Mouse (Mus musculus) telencephalon, adult 2 months (tissue): Measurements from ENCODE around the gene Pyy.

ENCODE experiments used
- DNase-seq: peaks from one replicate; pipeline ENCODE4 v3.0.0-alpha.2; 2011; ENCODE audit warnings: low read depth, low spot score

Pyy gene

DNA sequence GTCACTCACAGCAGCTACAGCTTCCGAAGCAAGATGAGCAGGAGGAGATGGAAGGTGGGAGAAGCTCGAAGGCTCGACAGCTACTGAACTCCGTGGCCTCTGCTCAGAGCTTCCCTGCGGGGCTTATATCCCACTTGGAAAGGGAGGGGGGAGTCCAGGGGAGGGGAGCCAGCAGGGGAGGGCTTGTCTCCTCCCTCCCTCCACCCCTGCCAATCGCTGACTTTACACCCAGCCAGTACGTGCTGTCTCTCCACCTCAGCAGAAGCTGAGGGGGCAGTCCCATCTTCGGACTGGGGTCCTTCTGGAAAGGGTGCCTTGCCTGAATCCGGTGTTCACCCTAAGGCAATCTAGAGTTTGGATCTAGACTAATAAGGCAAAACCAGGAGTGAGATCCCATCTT is at the start of gene Pyy:
TSS of gene Pyy (minus strand) at position 101 of the 400 bp plus-strand sequence.
- DNase-seq = no peak

- no peak for DNase-seq
These were observed 49.1 kb upstream of the Pyy start for GRCm38 (mm10) chr11:102156786-102157089.

DNA sequence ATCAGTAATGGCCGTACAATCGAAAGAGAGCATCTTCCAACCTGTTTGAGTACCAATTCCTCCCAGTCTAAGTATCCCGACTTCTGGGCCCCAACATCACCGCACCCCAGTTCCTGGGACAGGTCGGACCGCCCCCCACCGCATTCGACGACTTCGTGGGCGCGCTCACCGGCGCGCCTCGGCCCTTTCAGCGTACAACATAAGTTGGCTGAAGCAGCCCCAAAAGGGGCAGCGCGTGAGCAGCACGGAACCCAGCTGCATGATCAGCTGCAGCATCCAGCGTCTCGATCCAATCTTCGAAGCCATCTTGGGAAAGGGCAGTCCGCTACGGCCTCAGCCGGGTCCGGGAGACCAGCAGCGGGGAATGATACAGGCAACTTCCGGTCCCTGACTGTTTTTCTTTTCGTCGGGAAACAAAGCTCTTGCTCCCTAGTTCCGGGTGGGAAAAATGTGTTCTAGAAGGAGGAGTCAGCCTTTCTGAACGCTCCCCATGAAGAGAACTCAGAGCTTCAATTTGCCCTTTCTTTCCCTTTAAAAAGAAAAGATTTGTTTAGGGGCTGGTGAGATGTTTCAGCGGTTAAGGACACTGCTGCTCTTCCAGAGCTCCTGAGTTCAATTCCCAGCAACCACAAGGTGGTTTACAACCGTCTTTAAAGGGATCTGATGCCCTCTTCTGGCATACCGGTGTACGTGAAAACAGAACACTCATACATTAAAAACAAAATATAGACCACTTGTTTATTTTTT is 48.6 kb upstream of the Pyy start, which contains the start of gene Tmem101:
TSS of gene Tmem101 (minus strand) at position 366 of the 747 bp plus-strand sequence.
- DNase-seq = peak; percentile 95

DNA sequence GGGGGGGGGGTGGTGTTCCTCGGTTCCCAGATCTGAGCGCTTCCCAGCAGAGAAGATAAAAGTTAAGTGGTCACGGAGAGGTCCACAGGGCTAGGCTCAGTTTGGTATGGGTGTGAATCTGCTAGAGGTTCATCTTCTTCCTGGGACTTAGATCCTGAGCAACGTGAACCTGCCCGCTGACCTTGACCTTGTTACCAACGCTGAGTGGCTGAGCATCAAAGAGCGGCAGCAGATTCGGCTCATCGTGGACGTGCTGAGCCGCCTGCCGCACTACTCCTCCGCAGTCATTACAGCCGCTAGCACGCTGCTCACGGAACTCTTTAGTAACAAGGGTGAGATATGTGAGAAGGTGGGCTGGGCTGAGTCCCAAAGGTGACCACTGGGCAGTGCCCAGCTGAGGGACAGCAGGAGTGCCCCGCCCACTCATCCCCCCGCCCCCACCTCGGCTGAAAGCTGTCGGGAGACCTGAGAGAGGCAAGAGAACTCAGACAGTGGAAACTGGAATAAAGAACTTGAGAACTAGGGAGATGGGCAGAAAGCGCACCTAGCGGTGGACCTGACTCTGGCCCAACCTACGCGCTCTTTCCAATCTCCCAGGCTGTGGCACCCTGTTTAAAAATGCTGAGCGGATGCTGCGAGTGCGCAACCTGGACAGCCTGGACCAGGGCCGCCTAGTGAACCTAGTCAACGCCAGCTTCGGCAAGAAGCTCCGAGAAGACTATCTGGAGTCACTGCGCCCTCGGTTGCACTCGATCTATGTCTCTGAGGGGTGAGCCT is 39.8 kb upstream of the Pyy start:
- no peak for DNase-seq

GRCm38 (mm10) chr11:102146531-102146930 is 38.9 kb upstream of the Pyy start:
- DNase-seq = no peak

DNA sequence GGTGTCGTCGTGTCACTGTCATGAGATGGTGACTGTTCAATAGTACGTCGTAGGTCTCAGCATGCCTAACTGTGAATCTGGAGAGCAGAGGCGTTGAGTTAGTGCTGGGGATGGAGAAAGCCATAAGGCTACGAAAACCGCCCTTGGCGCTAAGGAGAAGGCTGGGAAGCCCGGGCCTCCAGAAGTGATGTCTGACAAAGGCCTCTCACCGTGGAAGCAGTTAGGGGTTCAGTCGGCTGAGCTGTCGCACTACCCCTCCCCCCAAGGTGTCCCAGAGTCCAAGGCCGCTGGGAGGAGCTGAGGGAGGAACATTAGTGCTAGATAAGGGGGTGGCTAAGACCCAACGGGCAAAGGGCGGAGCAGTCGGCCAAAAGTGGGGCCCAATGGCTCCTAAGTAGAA is 38.4 kb upstream of the Pyy start:
- DNase-seq = no peak

- DNase-seq = no peak
These were observed 37.9 kb upstream of the Pyy start, which contains the start of gene Nags for GRCm38 (mm10) chr11:102145471-102146001. Nags (plus strand) TSS chr11:102145513.

DNA sequence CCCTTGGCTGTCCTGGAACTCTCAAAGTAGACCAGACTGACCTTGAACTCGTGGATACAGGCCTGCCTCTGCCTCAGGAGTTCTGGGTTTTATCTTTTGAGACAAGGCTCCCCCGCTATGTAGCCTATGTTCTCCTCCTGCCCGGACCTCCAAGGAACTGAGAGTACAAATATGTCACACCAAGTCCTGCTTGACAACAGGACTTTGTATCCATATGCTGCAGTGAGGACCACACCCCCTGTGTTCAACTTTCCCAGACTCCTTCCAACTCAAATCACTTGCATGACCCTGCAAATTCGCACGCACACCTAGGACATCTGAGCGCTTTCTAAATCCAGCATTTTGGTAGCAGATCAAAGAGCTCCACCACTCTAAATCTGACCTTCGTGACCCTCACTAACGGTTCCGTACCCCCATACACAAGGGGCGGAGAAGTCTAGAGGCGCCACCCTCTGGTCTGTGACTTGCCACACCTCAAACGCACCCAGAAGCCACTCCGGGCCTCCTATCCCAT is 37.4 kb upstream of the Pyy start:
- no peak for DNase-seq

DNA sequence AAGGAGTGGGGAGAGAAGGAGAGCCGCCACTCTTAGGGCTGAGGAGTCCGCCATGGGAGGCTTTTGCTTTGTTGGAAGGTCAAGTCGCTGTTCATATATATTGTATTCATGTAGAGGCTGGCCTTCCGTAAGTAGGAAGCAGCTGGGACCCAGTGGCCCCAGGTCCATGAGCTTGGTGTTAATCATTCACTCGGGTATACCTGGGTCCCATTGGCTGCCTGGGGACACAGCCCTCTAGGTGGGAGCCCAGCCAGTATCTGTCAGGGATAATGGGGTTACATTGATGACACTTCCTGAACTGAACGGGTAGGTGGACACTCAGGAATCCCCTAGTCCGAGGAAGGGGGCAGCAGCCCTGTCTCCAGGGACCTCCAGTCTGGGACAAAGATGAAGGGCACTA is 34.7 kb upstream of the Pyy start:
- DNase-seq = no peak

DNA sequence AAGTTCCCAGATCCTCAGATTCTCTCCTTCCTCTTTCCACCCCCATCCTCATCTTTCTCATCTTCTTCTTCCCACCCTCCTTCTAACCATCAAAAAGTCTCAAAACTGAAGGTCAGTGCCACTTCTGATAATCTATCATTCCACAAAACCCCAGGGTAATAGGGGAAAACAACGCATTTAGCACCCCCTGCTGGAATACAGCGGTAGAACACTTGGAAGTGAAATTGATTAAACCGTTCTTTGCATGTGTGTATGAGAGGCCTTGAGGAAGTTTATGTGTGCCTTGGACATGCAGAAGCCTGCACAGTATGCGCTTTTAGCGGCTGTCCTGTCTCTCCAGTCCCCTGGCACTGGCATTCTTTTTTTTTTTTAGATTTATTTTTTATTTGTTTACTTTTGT is 32.9 kb upstream of the Pyy start:
- DNase-seq = no peak

DNA sequence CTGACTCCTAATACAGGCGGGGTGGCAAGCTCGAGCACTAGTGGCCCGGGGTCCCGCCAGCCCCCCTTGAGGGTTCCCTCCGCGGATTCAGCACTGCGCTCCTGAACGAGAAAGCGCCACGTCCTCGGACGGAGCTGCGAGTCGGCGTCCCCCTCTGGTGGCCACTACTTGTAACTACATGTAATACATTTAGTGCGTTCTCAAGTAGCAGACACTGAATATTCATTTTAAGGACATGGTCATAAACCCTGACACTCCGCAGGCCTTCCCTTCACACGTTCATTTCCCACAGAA is 30.8 kb upstream of the Pyy start:
- DNase-seq = peak; percentile 27

- no peak for DNase-seq
These were observed 30.2 kb upstream of the Pyy start for GRCm38 (mm10) chr11:102137625-102138446.

GRCm38 (mm10) chr11:102134516-102134915 is 26.9 kb upstream of the Pyy start:
- no peak for DNase-seq

- DNase-seq = no peak
These were observed 9.8 kb upstream of the Pyy start for GRCm38 (mm10) chr11:102117386-102117785.

- DNase-seq = no peak
These were observed 8.6 kb upstream of the Pyy start for GRCm38 (mm10) chr11:102116241-102116640.

- no peak for DNase-seq
These were observed 3.9 kb upstream of the Pyy start for GRCm38 (mm10) chr11:102111576-102111975.

DNA sequence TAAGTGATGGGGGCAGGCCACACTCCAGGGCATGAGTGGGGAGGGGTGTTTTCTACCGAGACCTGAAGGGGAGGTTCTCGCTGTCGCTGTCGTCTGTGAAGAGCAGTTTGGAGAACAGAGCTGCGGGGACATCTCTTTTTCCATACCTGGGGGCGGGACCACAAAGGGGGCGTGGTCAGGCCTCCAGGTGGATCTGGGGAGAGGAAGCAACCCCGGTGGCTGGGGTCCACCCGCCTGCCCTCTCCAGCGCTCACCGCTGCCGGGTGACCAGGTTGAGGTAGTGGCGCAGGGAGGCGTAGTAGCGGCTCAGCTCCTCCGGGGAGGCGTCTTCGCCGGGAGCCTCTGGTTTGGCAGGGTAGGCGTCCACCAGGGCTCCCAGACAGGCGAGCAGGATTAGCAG is 721 bp downstream of the Pyy start:
- DNase-seq = no peak

- DNase-seq = no peak
These were observed 5.0 kb downstream of the Pyy start for GRCm38 (mm10) chr11:102102485-102103258.

GRCm38 (mm10) chr11:102101219-102101618 is 6.4 kb downstream of the Pyy start, which contains the start of gene Ppy:
Ppy (minus strand) TSS chr11:102101319.
- no peak for DNase-seq

- DNase-seq = peak; percentile 72
These were observed 10.7 kb downstream of the Pyy start for GRCm38 (mm10) chr11:102096887-102097391.

- no peak for DNase-seq
These were observed 11.2 kb downstream of the Pyy start for GRCm38 (mm10) chr11:102096446-102096845.
